Mouse (Mus musculus): Measurements from ENCODE around the gene Rbms1. TPM values are rescaled to one million over a fixed set of nuclear protein-coding genes. Genes with fewer than 3 reads are reported as not detected.

Gene Rbms1
- 174 and 183 TPM in 2 replicates for polyA plus RNA-seq (2012; rRNA removed; ENCODE audit: low replicate concordance)

GRCm38 (mm10) chr2:60962671-60963421 is at the start of gene Rbms1:
Gene Rbms1 (minus strand): TSS chr2:60963192.

GRCm38 (mm10) chr2:60722514-60722913 is 240.5 kb downstream of the Rbms1 start, which contains the start of gene Itgb6:
Gene Itgb6 (minus strand): TSS chr2:60722643.

Other genes with a start within 250 kb of the Rbms1 start
- 2.4 and 5.9 TPM in 2 replicates for gene Itgb6, start 240.5 kb downstream of the Rbms1 start, polyA plus RNA-seq (2012; rRNA removed; ENCODE audit: low replicate concordance)